Mouse (Mus musculus): ENCODE results near the gene Palm3.

- TF ChIP-seq CTCF (conservative IDR thresholded peaks at IDR 0.05; ENCODE audit: insufficient read depth, insufficient read length, low read depth, low read length) (no peak), POLR2A (IDR thresholded peaks at IDR 0.05; ENCODE audit: low read depth, low read length) (no peak)
Observed at GRCm38 (mm10) chr8:84057827-84058226, 36.6 kb downstream of the Palm3 start.

Measured in kidney, adult 2 months (tissue).